Mouse (Mus musculus): ENCODE results near the gene Ptprn2.

DNA sequence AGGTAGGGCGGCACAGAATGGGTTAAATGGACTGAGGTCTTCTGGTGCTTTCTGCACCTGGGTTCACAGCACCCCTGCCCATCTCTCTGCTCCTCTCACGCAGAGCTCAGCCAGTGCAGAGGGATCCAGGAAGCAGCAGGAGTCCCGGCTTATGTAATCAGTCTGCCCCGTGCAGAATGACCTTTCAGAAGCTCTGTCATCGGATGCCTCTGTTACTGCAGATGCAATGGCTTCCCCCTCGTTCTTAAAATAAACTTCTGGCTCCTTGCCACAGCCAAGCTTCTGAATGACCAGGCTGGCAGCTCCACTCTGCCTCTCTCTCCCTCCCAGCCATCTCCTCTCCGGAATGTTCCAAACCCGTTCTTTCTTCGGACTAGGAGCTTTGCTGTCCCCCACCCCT lies 714.6 kb downstream of the Ptprn2 start:
- TF ChIP-seq CTCF (IDR thresholded peaks at IDR 0.05; ENCODE audit: control insufficient read depth, insufficient read depth, insufficient replicate concordance, low read depth, low read length) = no peak
- 0 out of 2 replicates have a peak, but pooled peaks have one; percentile 13 for TF ChIP-seq POLR2A (IDR thresholded peaks at IDR 0.05; ENCODE audit: control insufficient read depth, low read depth, low read length)
